Mouse (Mus musculus) liver, postnatal 0 days (tissue): ENCODE data around the gene Olfr357. TPM values are rescaled to one million over a fixed set of nuclear protein-coding genes. Genes with fewer than 3 reads are reported as not detected.

ENCODE experiments used
- ATAC-seq: fragments of 200-750 bp; cut with Nextera tagmentation; 2 replicates; pipeline ENCODE4 v1.8.0; 2017; ENCODE audit warnings: mild to moderate bottlenecking, moderate library complexity
- DNase-seq: peaks from one replicate; pipeline ENCODE4 v3.0.0-alpha.2; 2016
- H3K27ac ChIP-seq: fragments of 300-500 bp; sonication (generic); 2 replicates; pipeline ENCODE4 v1.5.1; 2014; ENCODE audit warnings: antibody characterized with exemption, moderate library complexity, mild to moderate bottlenecking, low read depth
- H3K27me3 ChIP-seq: fragments of 300-500 bp; sonication (generic); 2 replicates; pipeline ENCODE4 v1.6.1; 2014; ENCODE audit warnings: low read length, control low read depth, mixed read lengths; ENCODE audit not compliant: insufficient read depth
- H3K36me3 ChIP-seq: fragments of 300-500 bp; sonication (generic); replicated peaks from 2 replicates; pipeline ENCODE4 v1.6.1; 2014; ENCODE audit warnings: mild to moderate bottlenecking, control low read depth, low read length, moderate library complexity, mixed read lengths; ENCODE audit not compliant: insufficient read depth
- H3K4me1 ChIP-seq: fragments of 300-500 bp; sonication (generic); 2 replicates; pipeline ENCODE4 v1.6.1; 2014; ENCODE audit warnings: antibody characterized with exemption, mild to moderate bottlenecking, control low read depth; ENCODE audit not compliant: insufficient read depth
- H3K4me2 ChIP-seq: fragments of 300-500 bp; sonication (generic); 2 replicates; pipeline ENCODE4 v1.6.1; 2014; ENCODE audit warnings: low read depth, mild to moderate bottlenecking, low read length, moderate library complexity, mixed read lengths
- H3K4me3 ChIP-seq: fragments of 300-500 bp; sonication (generic); 2 replicates; pipeline ENCODE4 v1.5.1; 2014; ENCODE audit warnings: low read depth, low read length
- H3K9ac ChIP-seq: fragments of 300-500 bp; sonication (generic); replicated peaks from 2 replicates; pipeline ENCODE4 v1.6.1; 2014; ENCODE audit warnings: mild to moderate bottlenecking, moderate library complexity
- H3K9me3 ChIP-seq: fragments of 300-500 bp; sonication (generic); 2 replicates; pipeline ENCODE4 v1.6.1; 2016; ENCODE audit warnings: mild to moderate bottlenecking, control low read depth, low read length, mixed read lengths
- CTCF ChIP-seq: sonication (generic); IDR thresholded peaks from 2 replicates; pipeline ENCODE4 v1.5.1; 2016; ENCODE audit warnings: antibody characterized with exemption, low read depth
- EP300 ChIP-seq: IDR thresholded peaks from 2 replicates; pipeline ENCODE4 v1.6.1; 2016; ENCODE audit warnings: antibody characterized with exemption, low read depth, mild to moderate bottlenecking
- WGBS: fragments of 180-500 bp; shearing (Covaris S2); extraction: QIAGEN DNeasy Blood & Tissue Kit; methylation state at CpG from one replicate; pipeline ENCODE4 v1.1.7; 2014; ENCODE audit not compliant: insufficient replicate concordance; 5-methylcytosine and 5-hydroxymethylcytosine counted together
- polyA plus RNA-seq: library from polyadenylated mRNA; unstranded; fragments of >200 nt; fragmentation: Nextera tagmentation; extraction: Ambion mirVana; gene quantifications from 2 replicates; pipeline ENCODE4 v1.2.1, GENCODE M21; 2015

Olfr357 gene
- not detected in 2 replicates for polyA plus RNA-seq

GRCm38 (mm10) chr2:36993527-36993926 lies at the start of gene Olfr357:
Olfr357 (plus strand) TSS chr2:36993827.
- TF ChIP-seq EP300 (no peak), CTCF (no peak)
- no peak within 1 kb of the TSS for H3K4me2 ChIP-seq
- H3K9me3 ChIP-seq, result no peaks in the 10 kb centered on the region
- no peaks in the 10 kb centered on the region for H3K36me3 ChIP-seq
- no peak for DNase-seq
- WGBS, result 53% methylated on average over 1 of the region's 1 CpGs
- no peak within 1 kb of the TSS for H3K9ac ChIP-seq
- H3K27ac ChIP-seq, result no peak within 1 kb of the TSS
- H3K4me1 ChIP-seq, result no peaks in the 10 kb centered on the region
- ATAC-seq, result no peak
- H3K27me3 ChIP-seq, result no peaks in the 10 kb centered on the region
- no peak within 1 kb of the TSS for H3K4me3 ChIP-seq

GRCm38 (mm10) chr2:36997030-36997429 lies 3.4 kb downstream of the Olfr357 start:
- no peak overlapping the region for H3K4me2 ChIP-seq
- H3K9ac ChIP-seq, result no peak overlapping the region
- H3K9me3 ChIP-seq, result no peaks in the 10 kb centered on the region
- H3K4me1 ChIP-seq, result no peaks in the 10 kb centered on the region
- ATAC-seq (no peak), DNase-seq (no peak)
- no peak overlapping the region for H3K27ac ChIP-seq
- no peaks in the 10 kb centered on the region for H3K27me3 ChIP-seq
- WGBS, result 72% methylated on average over 1 of the region's 1 CpGs
- TF ChIP-seq EP300 (no peak), CTCF (no peak)
- no peak overlapping the region for H3K4me3 ChIP-seq
- H3K36me3 ChIP-seq, result no peaks in the 10 kb centered on the region

- no peak within 1 kb of the TSS for H3K4me3 ChIP-seq
- no peak for ATAC-seq
- no peak for TF ChIP-seq EP300
- no peak for TF ChIP-seq CTCF
- H3K27me3 ChIP-seq, result no peaks in the 10 kb centered on the region
- no peak for DNase-seq
- H3K27ac ChIP-seq, result no peak within 1 kb of the TSS
- no peaks in the 10 kb centered on the region for H3K9me3 ChIP-seq
- H3K4me1 ChIP-seq, result no peaks in the 10 kb centered on the region
- no peaks in the 10 kb centered on the region for H3K36me3 ChIP-seq
- H3K9ac ChIP-seq, result no peak within 1 kb of the TSS
- no peak within 1 kb of the TSS for H3K4me2 ChIP-seq
These were observed 15.6 kb downstream of the Olfr357 start, which contains the start of gene Olfr358 for GRCm38 (mm10) chr2:37009235-37009634. Olfr358 (minus strand) TSS chr2:37009335.

Other genes with a start within 250 kb of the Olfr357 start
- not detected in 2 replicates for gene Olfr348, start 209.6 kb upstream of the Olfr357 start, polyA plus RNA-seq
- not detected in 2 replicates for gene Olfr50, start 203.3 kb upstream of the Olfr357 start, polyA plus RNA-seq
- gene Olfr3, start 176.8 kb upstream of the Olfr357 start, polyA plus RNA-seq, result not detected in 2 replicates
- gene Olfr350, start 147.5 kb upstream of the Olfr357 start, polyA plus RNA-seq, result not detected in 2 replicates
- not detected in 2 replicates for gene Olfr351, start 131.2 kb upstream of the Olfr357 start, polyA plus RNA-seq
- gene Olfr352, start 125.4 kb upstream of the Olfr357 start, polyA plus RNA-seq, result not detected in 2 replicates
- gene Olfr353, start 100.9 kb upstream of the Olfr357 start, polyA plus RNA-seq, result not detected in 2 replicates
- gene Olfr354, start 88.1 kb upstream of the Olfr357 start, polyA plus RNA-seq, result not detected in 2 replicates
- not detected in 2 replicates for gene Olfr355, start 64.9 kb upstream of the Olfr357 start, polyA plus RNA-seq
- gene Olfr356, start 56.7 kb upstream of the Olfr357 start, polyA plus RNA-seq, result not detected in 2 replicates
- not detected in 2 replicates for gene Olfr358, start 15.5 kb downstream of the Olfr357 start, polyA plus RNA-seq
- gene Olfr360, start 71.9 kb downstream of the Olfr357 start, polyA plus RNA-seq, result not detected in 2 replicates
- not detected in 2 replicates for gene Olfr361, start 95.5 kb downstream of the Olfr357 start, polyA plus RNA-seq
- not detected in 2 replicates for gene Olfr362, start 124.1 kb downstream of the Olfr357 start, polyA plus RNA-seq
- gene Olfr364-ps1, start 145.5 kb downstream of the Olfr357 start, polyA plus RNA-seq, result not detected in 2 replicates
- not detected in 2 replicates for gene Olfr365, start 194.4 kb downstream of the Olfr357 start, polyA plus RNA-seq
- gene Olfr366, start 217.7 kb downstream of the Olfr357 start, polyA plus RNA-seq, result not detected in 2 replicates